Mouse (Mus musculus) common myeloid progenitor, adult 5-6 weeks (primary cell): ENCODE data around the gene Rps10. TPM values are rescaled to one million over a fixed set of nuclear protein-coding genes. Genes with fewer than 3 reads are reported as not detected.

Experiments
- ATAC-seq: replicated peaks from 2 replicates; pipeline ENCODE4 v1.8.0; 2016; ENCODE audit warnings: low read depth, mild to moderate bottlenecking, moderate TSS enrichment, inconsistent platforms; ENCODE audit not compliant: poor library complexity, severe bottlenecking
- total RNA-seq: library from RNA; stranded (forward); fragments of 200-1000, 187-1606 nt; gene quantifications from 2 replicates; pipeline ENCODE4 v1.2.3, GENCODE M21; 2017

The Rps10 gene
- total RNA-seq, 1 experiment from 2014 or later: 2,411 TPM

DNA sequence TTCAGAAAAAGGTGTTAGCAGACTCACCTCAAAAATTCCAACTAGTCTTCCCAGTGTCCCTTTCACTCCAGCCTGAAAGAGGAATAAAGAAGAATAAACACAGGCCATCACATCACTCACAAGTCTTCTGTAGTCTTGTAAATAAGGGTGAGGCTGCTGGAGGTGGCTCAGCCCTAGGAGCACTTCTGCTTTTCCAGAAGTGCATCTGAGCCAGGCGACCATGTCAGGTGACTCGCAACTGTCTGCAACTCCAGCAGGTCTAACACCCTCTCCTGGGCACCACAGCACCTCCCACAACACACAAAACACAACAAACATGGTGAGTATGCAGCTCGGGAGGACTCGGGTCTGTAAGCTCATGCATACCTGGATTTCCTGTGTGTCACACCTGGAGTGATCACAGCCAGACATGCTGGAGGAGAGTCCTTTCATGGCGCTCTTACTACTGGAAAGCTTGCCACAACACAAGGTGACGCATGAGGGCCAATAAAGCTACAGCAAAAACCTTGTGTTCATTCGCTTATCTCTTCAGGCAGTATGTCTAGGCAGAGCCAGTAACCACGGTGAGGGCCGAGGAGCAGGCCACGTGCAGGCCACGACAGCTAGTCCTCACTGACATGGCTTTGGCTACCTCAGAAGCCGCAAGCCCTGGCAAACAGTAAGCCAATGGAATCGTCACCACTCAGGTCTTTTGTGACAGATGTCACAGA lies 53.1 kb downstream of the Rps10 start:
- 0 out of 2 replicates have a peak, but pooled peaks have one; percentile 38 for ATAC-seq

Other genes with a start within 250 kb of the Rps10 start
- gene Grm4, start 115.3 kb downstream of the Rps10 start, total RNA-seq: 0.05 TPM in 1 of 2 replicates, not detected in the other
- 141 and 203 TPM in 2 replicates for gene Hmga1, start 80.2 kb downstream of the Rps10 start, total RNA-seq
- gene AI413582, start 70.9 kb downstream of the Rps10 start, total RNA-seq: 19.0 and 22.6 TPM in 2 replicates
- gene Nudt3, start 13.2 kb downstream of the Rps10 start, total RNA-seq: 113 TPM in 2 replicates
- not detected in 2 replicates for gene RPS10-NUDT3, start 1.4 kb downstream of the Rps10 start, total RNA-seq
- not detected in 2 replicates for gene Pacsin1, start 18.8 kb upstream of the Rps10 start, total RNA-seq
- gene Spdef, start 92.3 kb upstream of the Rps10 start, total RNA-seq: not detected in 2 replicates
- gene D17Wsu92e, start 184.0 kb upstream of the Rps10 start, total RNA-seq: 59.1 and 69.4 TPM in 2 replicates
- 116 and 132 TPM in 2 replicates for gene Snrpc, start 201.5 kb upstream of the Rps10 start, total RNA-seq
- gene Uhrf1bp1, start 219.8 kb upstream of the Rps10 start, total RNA-seq: 10.5 and 13.1 TPM in 2 replicates